21 mouse cellular contexts compared by ENCODE assay signal in genomic region chr2:181586124-181586523, GRCm38 (mm10). TPM values are rescaled to one million over a fixed set of nuclear protein-coding genes. Genes with fewer than 3 reads are reported as not detected.
DNase-seq lines count a peak whose midpoint lies in the region; ATAC-seq and TF ChIP-seq lines count a peak whose summit lies in the region.
"Had no signal": no experiment of that assay in that cellular context is flagged by ENCODE, and none has a peak within 500 bp of the region (broad histone marks: within the 10 kb centered on the region; RNA-seq: fewer than 3 reads in every experiment).

No protein-coding gene starts in this region.

- WGBS in liver, postnatal 0 days (ENCODE audit: insufficient replicate concordance): 87% methylated on average over 3 of the region's 3 CpGs
- WGBS in liver, embryonic 11.5 days: 92% methylated on average over 3 of the region's 3 CpGs

- peak; percentile 11 for DNase-seq in adrenal gland, postnatal 14 days
- DNase-seq in adrenal gland, postnatal 36 days: no peak
- peak; percentile 83 for DNase-seq in heart, adult 11 months
- no peak for DNase-seq in heart, postnatal 10 days
- DNase-seq in liver, postnatal 0 days: peak; percentile 8
- DNase-seq in liver, embryonic 11.5 days (ENCODE audit: low spot score): no peak
- DNase-seq in urinary bladder, adult 2 months (ENCODE audit: low spot score): peak; percentile 10
- DNase-seq in urinary bladder, adult 18-20 months (ENCODE audit: low spot score in 2 of 2): no peak
- DNase-seq: adrenal gland, adult 8-10 months; cerebellum, adult 11 months; cerebellum, adult 8-10 months; cerebellum, postnatal 14 days; gastrocnemius, postnatal 36 days; heart, postnatal 36 days had no signal

- H3K4me2 ChIP-seq in liver, postnatal 0 days (ENCODE audit: low read depth, low read length): no peak overlapping the region
- no peak overlapping the region for H3K4me2 ChIP-seq in liver, embryonic 11.5 days
- H3K4me2 ChIP-seq: heart, embryonic 11.5 days; hindbrain, embryonic 13.5 days had no signal

- intact Hi-C loops in heart, postnatal 10 days (cut with DNase I): no loop called here

- H3K27ac ChIP-seq in liver, postnatal 0 days (ENCODE audit: low read depth): no peak overlapping the region
- H3K27ac ChIP-seq in liver, embryonic 11.5 days (ENCODE audit: low read depth, low read length): no peak overlapping the region
- H3K27ac ChIP-seq: forebrain, embryonic 10.5 days; hindbrain, embryonic 10.5 days; hindbrain, embryonic 13.5 days had no signal

- no peak for TF ChIP-seq CTCF in liver, postnatal 0 days (IDR thresholded peaks at IDR 0.05; ENCODE audit: low read depth)

- no peak for ATAC-seq in liver, postnatal 0 days
- no peak for ATAC-seq in liver, embryonic 11.5 days (replicated peaks; ENCODE audit: low FRiP score)
- ATAC-seq: activated CD4-positive, CD25-positive, alpha-beta regulatory T cell, adult 4 months; forebrain, embryonic 14.5 days; hindbrain, embryonic 16.5 days had no signal

- H3K4me3 ChIP-seq in liver, postnatal 0 days (ENCODE audit: low read depth, low read length): no peak overlapping the region
- H3K4me3 ChIP-seq in liver, embryonic 11.5 days (ENCODE audit: low read depth, low read length): no peak overlapping the region
- H3K4me3 ChIP-seq: forebrain, embryonic 10.5 days; hindbrain, embryonic 10.5 days; hindbrain, embryonic 13.5 days had no signal

- H3K27me3 ChIP-seq in liver, postnatal 0 days (ENCODE audit: insufficient read depth, low read length): no peaks in the 10 kb centered on the region
- no peaks in the 10 kb centered on the region for H3K27me3 ChIP-seq in liver, embryonic 11.5 days (replicated peaks; ENCODE audit: control insufficient read depth, insufficient read depth, low read length)
- H3K27me3 ChIP-seq: hindbrain, embryonic 13.5 days had no signal

- peaks cover 15% of the 10 kb centered on the region for H3K4me1 ChIP-seq in liver, postnatal 0 days (ENCODE audit: insufficient read depth)
- H3K4me1 ChIP-seq in liver, embryonic 11.5 days (replicated peaks; ENCODE audit: control insufficient read depth, insufficient read depth, low read length): peaks cover 11% of the 10 kb centered on the region

- TF ChIP-seq EP300 in liver, postnatal 0 days (IDR thresholded peaks at IDR 0.05; ENCODE audit: low read depth): no peak

- peaks cover 46% of the 10 kb centered on the region for H3K36me3 ChIP-seq in liver, postnatal 0 days (replicated peaks; ENCODE audit: insufficient read depth, low read length)
- H3K36me3 ChIP-seq in liver, embryonic 11.5 days (ENCODE audit: control insufficient read depth, insufficient read depth, low read length): peaks cover 48% of the 10 kb centered on the region

- no peak overlapping the region for H3K9ac ChIP-seq in liver, postnatal 0 days (replicated peaks)
- H3K9ac ChIP-seq in liver, embryonic 11.5 days (ENCODE audit: low read depth, low read length): no peak overlapping the region
- H3K9ac ChIP-seq: hindbrain, embryonic 13.5 days had no signal

- H3K9me3 ChIP-seq in liver, postnatal 0 days (ENCODE audit: low read length): no peaks in the 10 kb centered on the region
- no peaks in the 10 kb centered on the region for H3K9me3 ChIP-seq in liver, embryonic 11.5 days (ENCODE audit: control insufficient read depth, low read length)
- H3K9me3 ChIP-seq: forebrain, embryonic 10.5 days; hindbrain, embryonic 10.5 days; hindbrain, embryonic 13.5 days had no signal

RNA-seq across cellular contexts. Expression of gene Uckl1, which starts 1.4 kb away (rescaled TPM):
- total RNA-seq in adrenal gland, postnatal 14 days (2021): 68.8 and 77.5 TPM in 2 replicates
- total RNA-seq in adrenal gland, postnatal 36 days (2021): 10 to 100 TPM; 77.0 to 79.8 TPM
- 10 to 100 TPM; 43.3 to 47.1 TPM for total RNA-seq in heart, postnatal 10 days (2021)
- polyA plus RNA-seq in liver, postnatal 0 days (2015; fragmentation: Nextera tagmentation; extraction: Ambion mirVana): 20.3 and 22.8 TPM in 2 replicates
- polyA plus RNA-seq in liver, embryonic 11.5 days (2014; fragmentation: Nextera tagmentation; extraction: Ambion mirVana): 44.5 and 51.2 TPM in 2 replicates
- 139 and 214 TPM in 2 replicates for polyA plus RNA-seq in urinary bladder, adult 2 months (2012; rRNA removed)

RNA-seq across cellular contexts. Expression of gene Prpf6, which starts 5.5 kb away (rescaled TPM):
- total RNA-seq in adrenal gland, postnatal 14 days (2021): 59.4 and 60.0 TPM in 2 replicates
- total RNA-seq in adrenal gland, postnatal 36 days (2021): 10 to 100 TPM; 61.8 to 66.9 TPM
- 10 to 100 TPM; 37.0 to 41.1 TPM for total RNA-seq in heart, postnatal 10 days (2021)
- polyA plus RNA-seq in liver, postnatal 0 days (2015; fragmentation: Nextera tagmentation; extraction: Ambion mirVana): 16.7 and 17.5 TPM in 2 replicates
- polyA plus RNA-seq in liver, embryonic 11.5 days (2014; fragmentation: Nextera tagmentation; extraction: Ambion mirVana): 63.0 and 68.5 TPM in 2 replicates
- polyA plus RNA-seq in urinary bladder, adult 2 months (2012; rRNA removed): 30.7 and 40.9 TPM in 2 replicates

RNA-seq across cellular contexts. Expression of gene Zfp512b, which starts 6.5 kb away (rescaled TPM):
- total RNA-seq in adrenal gland, postnatal 14 days (2021): 57.3 and 67.7 TPM in 2 replicates
- 10 to 100 TPM; 43.1 to 61.3 TPM for total RNA-seq in adrenal gland, postnatal 36 days (2021)
- 10 to 100 TPM; 31.2 to 39.5 TPM for total RNA-seq in heart, postnatal 10 days (2021)
- 8.9 and 10.5 TPM in 2 replicates for polyA plus RNA-seq in liver, postnatal 0 days (2015; fragmentation: Nextera tagmentation; extraction: Ambion mirVana)
- polyA plus RNA-seq in liver, embryonic 11.5 days (2014; fragmentation: Nextera tagmentation; extraction: Ambion mirVana): 31.2 and 33.9 TPM in 2 replicates
- polyA plus RNA-seq in urinary bladder, adult 2 months (2012; rRNA removed): 43.9 and 52.6 TPM in 2 replicates

RNA-seq across cellular contexts. Expression of gene Samd10, which starts 12.9 kb away (rescaled TPM):
- 8.5 and 11.8 TPM in 2 replicates for total RNA-seq in adrenal gland, postnatal 14 days (2021)
- total RNA-seq in adrenal gland, postnatal 36 days (2021): 10 to 100 TPM; 13.8 to 14.7 TPM
- 1 to 10 TPM; 2.7 to 3.2 TPM for total RNA-seq in heart, postnatal 10 days (2021)
- polyA plus RNA-seq in liver, postnatal 0 days (2015; fragmentation: Nextera tagmentation; extraction: Ambion mirVana): 2.1 and 2.3 TPM in 2 replicates
- 6.2 and 6.8 TPM in 2 replicates for polyA plus RNA-seq in liver, embryonic 11.5 days (2014; fragmentation: Nextera tagmentation; extraction: Ambion mirVana)
- 14.7 and 20.2 TPM in 2 replicates for polyA plus RNA-seq in urinary bladder, adult 2 months (2012; rRNA removed)

Comparison
In these comparisons a context has a peak if more than half of its experiments do, and no peak if none do; other contexts are left out.
1. DNase-seq: peak in adrenal gland, postnatal 14 days (single experiment), heart, adult 11 months (single experiment), liver, postnatal 0 days (single experiment) and urinary bladder, adult 2 months (single experiment); none in adrenal gland, postnatal 36 days (0 of 2), heart, postnatal 10 days (0 of 2), liver, embryonic 11.5 days (single experiment) and urinary bladder, adult 18-20 months (0 of 2).